Mouse (Mus musculus): Measurements from ENCODE around the gene Hvcn1. TPM values are rescaled to one million over a fixed set of nuclear protein-coding genes. Genes with fewer than 3 reads are reported as not detected.

Gene Hvcn1
- 1.8 and 2.2 TPM in 2 replicates for polyA plus RNA-seq (2015; fragmentation: Nextera tagmentation; extraction: Ambion mirVana)

- no peak within 1 kb of the TSS for H3K4me3 ChIP-seq
- H3K4me1 ChIP-seq (replicated peaks): peaks cover 12% of the 10 kb centered on the region
- no peak within 1 kb of the TSS for H3K9ac ChIP-seq
- H3K36me3 ChIP-seq: no peaks in the 10 kb centered on the region
- WGBS: 79% methylated on average over 4 of the region's 4 CpGs
- H3K27me3 ChIP-seq: no peaks in the 10 kb centered on the region
- no peaks in the 10 kb centered on the region for H3K9me3 ChIP-seq
- no peak for ATAC-seq (ENCODE audit: low FRiP score)
- H3K27ac ChIP-seq: no peak within 1 kb of the TSS
- H3K4me2 ChIP-seq: no peak within 1 kb of the TSS
These were observed at the start of gene Hvcn1 for GRCm38 (mm10) chr5:122206475-122206874. Hvcn1 (plus strand) TSS chr5:122206804.

GRCm38 (mm10) chr5:122157827-122158381 is 48.7 kb upstream of the Hvcn1 start, which contains the start of gene Ppp1cc:
Ppp1cc (plus strand) TSS chr5:122158278.
- peak within 1 kb of the TSS; percentile 96 for H3K9ac ChIP-seq
- H3K27me3 ChIP-seq: no peaks in the 10 kb centered on the region
- peaks cover 18% of the 10 kb centered on the region for H3K36me3 ChIP-seq
- H3K27ac ChIP-seq: peak within 1 kb of the TSS; percentile 93
- ATAC-seq (ENCODE audit: low FRiP score): peak; percentile 91
- peaks cover 52% of the 10 kb centered on the region for H3K4me1 ChIP-seq (replicated peaks)
- H3K9me3 ChIP-seq: no peaks in the 10 kb centered on the region
- H3K4me3 ChIP-seq: peak within 1 kb of the TSS; percentile 90
- 2% methylated on average over 51 of the region's 54 CpGs for WGBS
- H3K4me2 ChIP-seq: peak within 1 kb of the TSS; percentile 86

- Histone ChIP-seq H3K27me3 (no peaks in the 10 kb centered on the region), H3K4me2 (peak overlapping the region; percentile 86), H3K4me1 (replicated peaks) (peaks cover 61% of the 10 kb centered on the region), H3K9me3 (no peaks in the 10 kb centered on the region), H3K27ac (peak overlapping the region; percentile 93), H3K36me3 (peaks cover 26% of the 10 kb centered on the region), H3K4me3 (peak overlapping the region; percentile 90), H3K9ac (peak overlapping the region; percentile 96)
- ATAC-seq (ENCODE audit: low FRiP score): peak; percentile 60
- WGBS: 2% methylated on average over 42 of the region's 42 CpGs
These were observed 47.8 kb upstream of the Hvcn1 start for GRCm38 (mm10) chr5:122158557-122159515.

GRCm38 (mm10) chr5:122163194-122163593 is 43.4 kb upstream of the Hvcn1 start:
- Histone ChIP-seq H3K36me3 (peaks cover 38% of the 10 kb centered on the region), H3K9me3 (no peaks in the 10 kb centered on the region), H3K27me3 (no peaks in the 10 kb centered on the region), H3K9ac (peak overlapping the region; percentile 51), H3K4me3 (no peak overlapping the region), H3K27ac (no peak overlapping the region), H3K4me2 (peak overlapping the region; percentile 86; the same call in 1 of the 2 replicates), H3K4me1 (replicated peaks) (peaks cover 84% of the 10 kb centered on the region)
- 62% methylated on average over 6 of the region's 6 CpGs for WGBS
- ATAC-seq (ENCODE audit: low FRiP score): no peak

GRCm38 (mm10) chr5:122164011-122164410 is 42.6 kb upstream of the Hvcn1 start:
- Histone ChIP-seq H3K4me3 (no peak overlapping the region), H3K4me2 (no peak overlapping the region), H3K36me3 (peaks cover 45% of the 10 kb centered on the region), H3K9ac (peak overlapping the region; percentile 47; the same call in 1 of the 2 replicates), H3K9me3 (no peaks in the 10 kb centered on the region), H3K27me3 (no peaks in the 10 kb centered on the region), H3K27ac (no peak overlapping the region), H3K4me1 (replicated peaks) (peaks cover 84% of the 10 kb centered on the region)
- WGBS: 83% methylated on average over 3 of the region's 3 CpGs
- no peak for ATAC-seq (ENCODE audit: low FRiP score)

- Histone ChIP-seq H3K27ac (0 out of 2 replicates have a peak overlapping the region, but pooled peaks have one; percentile 3), H3K9me3 (no peaks in the 10 kb centered on the region), H3K27me3 (no peaks in the 10 kb centered on the region), H3K36me3 (peaks cover 59% of the 10 kb centered on the region), H3K9ac (peak overlapping the region; percentile 59; the same call in 1 of the 2 replicates), H3K4me3 (no peak overlapping the region), H3K4me2 (0 out of 2 replicates have a peak overlapping the region, but pooled peaks have one; percentile 6), H3K4me1 (replicated peaks) (peaks cover 72% of the 10 kb centered on the region)
- no peak for ATAC-seq (ENCODE audit: low FRiP score)
- WGBS: 61% methylated on average over 6 of the region's 6 CpGs
These were observed 41.2 kb upstream of the Hvcn1 start for GRCm38 (mm10) chr5:122165233-122165915.

GRCm38 (mm10) chr5:122166636-122167161 is 39.9 kb upstream of the Hvcn1 start:
- WGBS: 37% methylated on average over 8 of the region's 8 CpGs
- Histone ChIP-seq H3K4me3 (no peak overlapping the region), H3K27me3 (no peaks in the 10 kb centered on the region), H3K4me2 (peak overlapping the region; percentile 23), H3K36me3 (peaks cover 61% of the 10 kb centered on the region), H3K27ac (peak overlapping the region; percentile 66), H3K4me1 (replicated peaks) (peaks cover 58% of the 10 kb centered on the region), H3K9ac (peak overlapping the region; percentile 59), H3K9me3 (no peaks in the 10 kb centered on the region)
- no peak for ATAC-seq (ENCODE audit: low FRiP score)

GRCm38 (mm10) chr5:122168344-122169069 is 38.1 kb upstream of the Hvcn1 start:
- H3K27ac ChIP-seq: no peak overlapping the region
- no peak overlapping the region for H3K9ac ChIP-seq
- H3K27me3 ChIP-seq: no peaks in the 10 kb centered on the region
- H3K4me3 ChIP-seq: no peak overlapping the region
- no peak overlapping the region for H3K4me2 ChIP-seq
- peaks cover 41% of the 10 kb centered on the region for H3K4me1 ChIP-seq (replicated peaks)
- H3K36me3 ChIP-seq: peaks cover 65% of the 10 kb centered on the region
- ATAC-seq (ENCODE audit: low FRiP score): no peak
- WGBS: 92% methylated on average over 14 of the region's 14 CpGs
- no peaks in the 10 kb centered on the region for H3K9me3 ChIP-seq

- 93% methylated on average over 8 of the region's 8 CpGs for WGBS
- H3K9me3 ChIP-seq: no peaks in the 10 kb centered on the region
- no peak for ATAC-seq (ENCODE audit: low FRiP score)
- H3K4me2 ChIP-seq: no peak overlapping the region
- no peak overlapping the region for H3K9ac ChIP-seq
- peaks cover 16% of the 10 kb centered on the region for H3K4me1 ChIP-seq (replicated peaks)
- no peaks in the 10 kb centered on the region for H3K27me3 ChIP-seq
- H3K4me3 ChIP-seq: no peak overlapping the region
- H3K27ac ChIP-seq: no peak overlapping the region
- peaks cover 75% of the 10 kb centered on the region for H3K36me3 ChIP-seq
These were observed 35.5 kb upstream of the Hvcn1 start for GRCm38 (mm10) chr5:122171058-122171457.

GRCm38 (mm10) chr5:122175402-122175801 is 31.2 kb upstream of the Hvcn1 start:
- ATAC-seq (ENCODE audit: low FRiP score): no peak
- Histone ChIP-seq H3K4me1 (replicated peaks) (no peaks in the 10 kb centered on the region), H3K9ac (no peak overlapping the region), H3K9me3 (no peaks in the 10 kb centered on the region), H3K4me2 (no peak overlapping the region), H3K36me3 (peaks cover 55% of the 10 kb centered on the region), H3K4me3 (no peak overlapping the region), H3K27me3 (no peaks in the 10 kb centered on the region), H3K27ac (peak overlapping the region; percentile 30; the same call in 1 of the 2 replicates)
- WGBS: 87% methylated on average over 2 of the region's 2 CpGs

- H3K4me3 ChIP-seq: no peak overlapping the region
- H3K9me3 ChIP-seq: no peaks in the 10 kb centered on the region
- H3K27ac ChIP-seq: no peak overlapping the region
- H3K4me1 ChIP-seq (replicated peaks): no peaks in the 10 kb centered on the region
- H3K4me2 ChIP-seq: no peak overlapping the region
- H3K27me3 ChIP-seq: no peaks in the 10 kb centered on the region
- H3K36me3 ChIP-seq: peaks cover 50% of the 10 kb centered on the region
- no peak overlapping the region for H3K9ac ChIP-seq
- ATAC-seq (ENCODE audit: low FRiP score): no peak
- WGBS: 89% methylated on average over 7 of the region's 7 CpGs
These were observed 30.6 kb upstream of the Hvcn1 start for GRCm38 (mm10) chr5:122175961-122176360.

All from hindbrain, embryonic 13.5 days (tissue).